Mouse (Mus musculus) inflammation-experienced regulatory T-cells, adult 6 months (primary cell): ENCODE results near the gene BC005537. TPM values are rescaled to one million over a fixed set of nuclear protein-coding genes. Genes with fewer than 3 reads are reported as not detected.
"Not testable (repeated sequence)": the region's sequence is repeated elsewhere in the genome, so short reads cannot be mapped to it uniquely, and the experiment has no call there.

Source experiments
- ATAC-seq: one replicate; pipeline ENCODE4 v1.8.0; 2017
- polyA plus RNA-seq, 3 experiments: library from polyadenylated mRNA; unstranded; fragments of 100-300 nt; shearing (Covaris generic); gene quantifications; one replicate each; pipeline ENCODE4 v1.2.1; 2017

BC005537 gene
- polyA plus RNA-seq, 3 experiments from 2014 or later = 40.8 to 54.9 (median 47.8) TPM

DNA sequence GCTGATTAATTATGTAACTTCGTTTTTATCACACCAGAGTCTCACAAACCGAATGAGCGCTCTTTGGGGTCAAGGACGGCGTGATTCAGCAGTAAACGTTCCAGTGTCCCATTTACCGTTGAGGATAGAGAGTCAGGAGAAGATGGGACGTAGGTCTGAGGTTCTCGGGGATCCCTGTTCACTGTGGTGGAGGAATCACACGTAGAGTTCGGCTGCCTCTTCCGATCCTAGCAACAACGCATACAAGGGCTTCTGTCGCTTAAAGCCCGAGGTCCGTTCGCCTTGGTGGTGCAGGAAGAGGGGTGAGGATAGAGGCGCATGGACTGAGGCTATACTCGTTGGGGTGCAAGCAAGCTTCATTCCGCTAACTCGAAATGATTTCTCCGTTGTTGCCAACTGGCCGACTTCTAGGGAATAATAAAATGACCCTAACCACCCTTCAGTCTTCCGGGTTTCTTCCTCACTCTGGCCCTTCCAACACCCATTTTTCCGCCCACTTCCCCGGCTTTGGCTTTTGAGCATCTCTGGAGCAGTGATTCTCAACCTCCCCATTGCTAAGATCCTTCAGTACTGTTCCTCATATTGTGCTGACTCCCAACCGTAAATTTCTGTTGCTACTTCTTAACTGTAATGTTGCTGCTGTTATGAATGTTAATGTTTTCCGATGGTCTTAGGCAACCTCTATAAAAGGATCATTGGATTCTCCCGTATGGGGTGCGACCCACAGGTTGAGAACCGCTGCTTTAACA, 1.4 kb upstream of the BC005537 start:
- no peak for ATAC-seq

DNA sequence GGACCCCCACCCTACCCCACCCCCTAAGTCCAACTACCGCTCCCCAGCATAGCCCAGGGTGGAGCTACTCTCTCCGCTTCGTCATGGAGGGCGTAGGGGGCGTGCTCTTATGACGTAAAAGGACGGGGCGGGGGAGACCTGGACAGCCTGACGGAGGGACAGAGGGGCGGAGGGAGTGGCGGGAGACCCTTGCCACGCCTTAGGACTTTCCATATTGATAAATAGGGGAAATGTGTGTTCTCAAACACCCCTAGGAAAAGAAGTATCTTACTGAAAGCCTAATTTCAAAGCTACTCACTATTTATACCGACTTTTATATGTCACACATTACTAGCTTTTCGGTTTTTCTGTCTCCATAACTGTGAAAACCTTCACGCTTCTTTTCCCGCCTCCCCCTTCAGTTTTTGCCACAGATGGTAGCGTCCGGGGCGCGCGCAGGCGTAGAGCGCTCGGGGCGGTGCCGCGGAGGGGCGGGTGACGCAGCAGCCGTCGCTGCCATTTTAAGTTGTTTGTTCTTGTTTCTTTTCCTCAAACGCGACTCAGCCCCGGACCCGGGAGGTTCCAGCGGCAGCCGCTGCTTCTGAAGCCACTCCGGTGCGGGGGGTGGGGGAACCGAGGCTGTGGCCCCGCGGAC, 666 bp upstream of the BC005537 start:
- ATAC-seq = peak; percentile 89

DNA sequence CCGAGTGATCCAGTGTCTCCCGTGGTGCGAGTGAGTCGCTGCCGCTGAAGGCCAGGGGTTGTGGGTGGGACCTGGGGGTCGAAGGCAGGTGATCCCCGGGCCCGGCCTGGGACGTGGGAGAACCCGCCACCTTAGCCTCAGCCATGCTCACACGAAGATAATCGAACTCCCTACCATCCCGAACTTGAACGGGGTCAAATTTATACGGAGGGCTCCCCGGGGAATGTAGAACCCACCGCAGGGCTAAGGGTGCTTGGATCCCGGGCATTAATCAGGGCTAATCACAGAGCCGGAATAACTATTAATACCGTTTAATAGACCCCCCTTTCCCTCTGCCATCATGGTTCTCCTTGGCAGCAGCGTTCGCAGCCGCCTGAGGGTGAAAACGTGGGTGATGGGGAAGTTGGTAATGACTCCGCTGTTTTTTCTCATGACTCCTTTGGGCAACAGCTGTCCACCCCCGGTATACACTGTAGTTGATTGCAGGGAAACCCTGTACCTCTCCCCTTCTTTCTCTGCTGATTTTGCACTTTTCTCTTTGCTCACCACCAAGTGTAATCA, 754 bp downstream of the BC005537 start:
- no peak for ATAC-seq

DNA sequence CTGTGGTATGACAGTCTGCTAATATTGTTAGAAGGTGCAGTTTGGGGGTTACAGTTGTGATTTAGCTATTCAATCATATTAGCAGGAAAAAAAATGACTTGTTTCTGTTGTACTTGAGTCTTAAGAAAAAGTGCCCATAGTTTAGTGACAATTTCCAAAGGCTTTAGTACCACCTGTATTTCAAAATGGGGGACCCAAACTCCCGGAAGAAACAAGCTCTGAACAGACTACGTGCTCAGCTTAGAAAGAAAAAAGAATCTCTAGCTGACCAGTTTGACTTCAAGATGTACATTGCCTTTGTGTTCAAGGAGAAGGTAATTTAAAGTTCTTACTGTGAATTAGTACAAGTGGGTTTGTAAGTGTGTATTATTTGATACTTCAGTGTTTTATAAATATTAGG, 1.7 kb downstream of the BC005537 start:
- ATAC-seq = no peak

DNA sequence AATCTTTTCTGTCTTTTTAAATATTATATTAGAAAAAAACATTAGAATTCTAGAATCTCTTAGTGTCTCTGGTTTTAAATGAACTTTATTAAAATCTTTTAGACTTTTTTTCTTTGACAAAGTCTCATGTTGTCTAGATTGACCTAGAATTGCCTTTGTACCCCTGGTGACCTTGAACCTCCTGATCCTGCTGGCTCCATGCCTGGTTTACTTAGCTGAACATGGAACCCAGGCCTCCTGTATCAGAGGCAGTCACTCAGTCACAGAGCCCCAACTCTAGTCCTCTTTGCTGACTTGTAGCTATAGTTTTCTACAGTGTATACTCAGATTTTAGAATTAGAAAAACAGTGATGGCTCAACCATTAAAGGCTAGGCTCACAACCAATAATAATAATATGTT, 4.6 kb downstream of the BC005537 start:
- no peak for ATAC-seq

DNA sequence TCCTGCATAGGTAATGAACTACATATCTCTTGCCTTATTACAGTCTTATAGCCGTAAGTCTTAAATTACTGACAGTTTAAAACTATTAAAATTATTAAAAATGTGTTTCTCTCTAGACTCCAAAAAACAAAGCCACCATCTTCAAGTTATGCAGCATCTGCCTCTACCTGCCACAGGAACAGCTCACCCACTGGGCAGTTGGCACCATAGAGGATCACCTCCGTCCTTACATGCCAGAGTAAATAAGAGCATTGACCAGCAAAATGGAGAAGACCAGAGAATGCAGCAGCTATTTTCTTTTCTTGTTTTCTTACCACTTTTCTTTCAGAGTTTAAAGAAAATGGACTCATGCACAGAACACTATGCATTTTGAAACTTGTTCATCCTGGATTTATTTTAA, 11.1 kb downstream of the BC005537 start:
- no peak for ATAC-seq

DNA sequence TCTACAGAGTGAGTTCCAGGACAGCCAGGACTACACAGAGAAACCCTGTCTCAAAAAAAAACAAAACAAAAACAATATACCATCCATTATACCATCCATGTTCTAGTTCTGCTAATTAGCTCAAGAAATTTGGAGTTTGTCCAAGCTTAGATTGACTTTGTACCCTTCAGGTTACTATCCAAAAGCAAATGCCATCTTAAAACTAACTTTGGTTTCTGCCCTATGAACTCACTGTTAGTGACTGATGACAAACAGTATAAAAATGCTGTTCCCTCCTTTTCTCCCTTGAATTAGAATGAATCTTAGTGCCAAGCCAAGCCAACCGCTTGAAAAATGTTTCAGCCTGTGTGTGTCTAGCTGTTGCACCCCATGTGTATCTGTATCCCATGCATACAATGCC, 13.2 kb downstream of the BC005537 start:
- ATAC-seq = no peak

DNA sequence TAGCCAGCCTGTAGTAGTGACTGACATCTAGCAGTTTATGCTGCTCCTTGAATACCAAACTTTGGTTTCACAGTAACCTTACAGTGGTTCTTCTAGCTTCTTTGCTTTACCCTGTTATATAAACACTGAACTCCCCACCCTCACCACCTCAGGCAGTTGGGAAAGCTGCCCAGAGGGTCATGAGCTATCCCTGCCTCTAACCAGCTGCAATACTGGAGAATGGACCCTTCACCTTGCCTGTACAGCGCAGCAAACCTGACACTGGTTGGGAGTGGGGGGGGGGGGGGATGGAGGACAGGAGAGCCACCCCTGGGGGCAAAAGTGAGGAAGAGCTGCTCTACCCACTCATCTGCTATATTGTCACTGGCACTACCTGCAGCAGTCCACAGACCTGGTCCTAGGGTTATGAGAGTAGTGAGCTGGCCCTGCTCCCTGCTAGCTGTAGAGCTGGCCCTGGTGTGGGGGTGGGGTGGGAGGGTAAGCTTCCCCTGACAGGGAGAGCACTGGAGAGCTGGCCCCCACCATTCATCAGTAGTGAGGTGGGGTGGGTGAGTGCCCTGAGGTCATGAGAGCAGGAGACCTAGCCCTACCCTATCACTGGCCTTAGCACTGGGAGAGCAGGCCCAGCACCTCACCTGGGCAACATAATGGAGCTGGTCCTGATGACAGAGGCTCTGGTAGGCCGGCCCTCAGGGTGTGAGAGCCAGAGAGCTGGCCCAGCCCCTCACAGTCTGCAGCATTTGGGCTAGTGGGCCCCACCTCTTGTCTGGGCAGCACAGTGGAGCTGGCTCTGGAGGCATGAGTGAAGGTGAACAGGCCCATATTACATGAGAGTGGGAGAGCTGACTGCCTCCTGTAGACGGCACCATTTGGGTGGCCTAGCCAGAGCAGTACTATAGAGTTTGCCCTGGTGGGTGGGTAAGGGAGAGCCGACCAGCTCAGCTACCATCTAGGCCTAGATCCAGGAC, 15.0 kb downstream of the BC005537 start:
- ATAC-seq = no peak

DNA sequence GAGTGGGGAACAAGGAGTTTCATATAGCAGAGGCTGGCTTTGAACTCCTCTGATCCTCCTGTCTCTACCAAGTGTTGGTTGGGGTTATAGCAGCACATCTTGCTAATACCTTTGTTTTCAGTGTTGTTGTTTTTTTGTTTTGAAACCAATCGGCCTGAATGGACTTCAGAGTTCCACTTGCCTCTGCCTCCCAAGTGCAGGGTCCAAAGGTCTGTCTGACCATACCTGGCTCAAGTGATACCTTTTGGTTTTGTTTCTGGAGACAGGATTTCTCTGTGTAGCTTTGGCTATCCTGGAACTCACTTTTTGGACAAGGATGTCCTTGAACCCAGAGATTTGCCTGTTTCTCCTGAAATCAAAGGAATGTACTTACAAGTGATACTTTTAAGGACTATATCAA, 18.5 kb downstream of the BC005537 start:
- no peak for ATAC-seq

DNA sequence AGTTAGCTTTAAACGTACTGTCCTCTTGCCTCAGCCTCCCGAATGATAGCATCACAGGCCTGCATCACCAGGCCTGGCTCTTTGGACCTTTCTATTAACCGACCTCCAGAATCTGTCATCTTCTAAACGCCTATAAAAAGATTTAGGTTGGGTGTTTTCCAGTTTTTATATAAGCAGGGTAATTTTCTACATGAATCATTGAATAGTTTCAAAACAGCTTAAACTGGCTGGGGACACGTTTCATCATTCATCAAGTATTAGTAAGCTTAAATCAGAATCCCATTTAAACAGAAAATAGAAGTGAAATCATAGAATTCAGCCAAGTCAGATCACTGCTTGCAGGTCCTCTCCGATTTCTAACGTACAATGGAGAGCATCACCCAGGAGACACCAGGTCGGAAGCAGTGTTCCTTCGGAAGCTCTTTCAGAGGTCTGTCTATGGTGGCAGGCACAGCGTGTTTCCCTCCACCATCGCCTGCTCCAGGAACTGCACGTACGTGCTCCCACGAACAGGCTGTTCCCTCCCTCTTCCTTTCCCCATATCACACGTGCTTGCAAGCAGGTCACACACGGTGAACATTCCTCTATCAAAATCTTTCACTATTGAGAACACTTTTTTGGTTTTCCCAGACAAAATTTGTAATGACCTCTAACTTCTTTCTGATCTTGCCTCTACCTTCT, 21.3 kb downstream of the BC005537 start:
- ATAC-seq = no peak

DNA sequence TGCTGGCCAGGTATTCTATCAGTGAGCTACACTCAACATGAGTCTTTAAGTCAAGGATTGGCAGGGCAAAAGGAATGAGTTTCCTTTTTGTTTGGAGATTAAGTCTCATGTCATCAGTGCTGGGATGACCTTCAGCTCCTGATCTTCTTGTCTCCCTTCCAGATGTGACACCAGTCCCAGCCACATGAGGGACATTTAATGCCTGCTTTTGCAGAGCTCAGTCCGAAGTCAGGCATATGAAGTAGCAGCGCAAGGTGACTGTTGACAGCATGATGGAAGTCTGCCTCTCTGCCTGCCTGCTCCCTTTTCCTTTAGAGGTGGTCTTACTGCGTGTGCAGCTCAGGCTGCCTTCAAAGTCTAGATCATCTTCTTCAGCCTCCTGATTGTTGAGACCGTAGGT, 23.2 kb downstream of the BC005537 start:
- no peak for ATAC-seq

DNA sequence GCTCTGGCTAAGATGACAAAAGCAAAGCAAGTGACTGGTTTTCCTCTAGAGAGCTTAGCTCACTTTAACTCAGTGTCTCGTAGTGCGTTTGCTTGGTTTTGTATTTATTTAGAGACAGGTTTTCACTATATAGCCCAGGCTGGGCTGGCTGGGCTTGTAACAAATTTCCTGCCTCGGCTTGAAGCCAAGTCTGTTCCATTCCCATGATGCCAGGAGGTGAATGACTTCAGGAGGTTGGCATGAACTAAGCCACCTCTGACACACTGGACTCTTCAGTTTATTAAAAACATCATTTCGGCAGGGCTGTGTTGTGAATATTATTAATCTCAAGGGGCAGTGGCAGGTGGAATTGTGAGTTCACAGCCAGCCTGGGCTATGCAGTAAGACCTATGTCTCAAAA, 24.1 kb downstream of the BC005537 start:
- ATAC-seq = no peak

DNA sequence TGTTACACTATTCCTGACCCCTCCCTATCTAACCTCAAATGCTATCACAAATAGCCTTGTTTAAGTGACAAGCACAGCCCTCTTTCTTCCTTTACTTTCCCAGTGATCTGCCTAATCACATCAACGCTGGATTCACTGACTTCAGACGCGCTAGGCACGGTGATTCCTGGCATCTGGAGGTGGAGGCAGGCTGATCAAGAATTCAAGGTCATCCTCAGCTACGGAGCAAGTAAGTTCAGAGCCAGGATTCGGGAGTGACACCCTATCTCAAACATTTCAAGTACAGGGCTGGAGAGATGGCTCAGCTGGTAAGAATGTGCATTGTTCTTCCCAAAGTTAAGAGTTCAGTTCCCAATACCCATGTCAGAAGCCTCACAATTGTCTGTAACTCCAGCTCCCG, 24.7 kb downstream of the BC005537 start:
- no peak for ATAC-seq

DNA sequence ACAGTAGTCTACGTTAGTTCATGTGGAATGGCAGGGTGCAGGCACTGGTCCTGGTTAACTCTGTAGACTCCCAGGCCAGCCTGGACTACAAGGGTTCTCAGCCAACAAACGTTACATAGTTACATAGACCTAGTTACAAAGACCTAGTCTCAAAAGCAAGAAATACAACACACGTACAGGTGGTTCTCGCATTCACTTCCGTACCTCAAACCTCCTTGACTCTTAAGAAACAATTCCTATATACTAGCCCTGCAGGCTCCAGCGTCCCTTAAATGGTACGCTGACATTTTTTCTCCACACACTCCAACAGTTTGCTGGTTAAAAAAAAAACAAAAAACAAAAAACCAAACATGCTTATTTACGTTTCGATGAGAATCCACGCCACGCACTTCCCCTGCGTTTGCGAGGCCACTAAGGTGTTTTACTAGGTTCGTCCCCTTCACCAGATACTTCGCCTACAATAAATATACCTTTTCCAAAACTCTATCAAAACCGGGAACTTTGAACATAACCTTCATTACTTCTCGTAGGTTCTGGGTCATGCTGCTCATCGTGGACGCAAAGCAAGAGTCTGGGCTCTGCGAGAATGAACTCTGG, 29.4 kb downstream of the BC005537 start:
- ATAC-seq = peak; percentile 18

DNA sequence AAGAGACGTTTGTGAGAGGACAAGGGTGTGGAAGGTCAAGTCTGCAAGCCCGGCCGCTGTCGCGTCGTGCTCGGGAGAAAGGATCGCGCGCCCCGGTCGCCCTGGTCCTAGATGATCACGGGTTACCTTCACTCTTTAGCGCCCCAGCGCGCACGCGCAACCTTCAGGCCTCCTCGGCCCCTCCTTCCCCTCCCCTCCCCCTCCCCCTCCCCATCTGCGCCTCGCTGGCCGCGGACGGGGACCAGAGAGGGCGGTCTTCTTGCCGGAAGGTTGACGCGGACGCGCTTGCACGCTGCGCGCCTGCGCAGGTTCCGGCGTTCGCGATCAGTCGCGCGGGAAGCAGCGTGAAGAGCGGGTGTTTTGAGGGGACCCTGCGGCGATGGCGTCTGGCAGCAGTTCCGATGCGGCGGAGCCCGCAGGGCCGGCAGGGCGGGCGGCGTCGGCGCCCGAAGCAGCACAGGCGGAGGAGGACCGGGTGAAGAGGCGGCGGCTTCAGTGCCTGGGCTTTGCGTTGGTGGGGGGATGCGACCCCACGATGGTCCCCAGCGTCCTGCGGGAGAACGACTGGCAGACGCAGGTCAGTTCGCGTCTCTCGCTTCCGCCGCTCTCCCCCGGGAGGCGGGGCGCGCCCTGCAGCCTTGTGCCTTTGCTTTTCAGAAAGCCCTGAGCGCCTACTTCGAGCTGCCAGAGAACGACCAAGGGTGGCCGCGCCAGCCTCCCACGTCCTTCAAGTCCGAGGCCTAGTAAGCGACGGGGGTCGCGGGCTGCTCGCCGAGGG, 30.1 kb downstream of the BC005537 start, which contains the start of the genes Acot13 and Tdp2:
Gene Acot13 (minus strand): TSS at position 188 of the 778 bp plus-strand sequence.
Gene Tdp2 (plus strand): TSS at position 327 of the 778 bp plus-strand sequence.
- ATAC-seq = peak; percentile 91

DNA sequence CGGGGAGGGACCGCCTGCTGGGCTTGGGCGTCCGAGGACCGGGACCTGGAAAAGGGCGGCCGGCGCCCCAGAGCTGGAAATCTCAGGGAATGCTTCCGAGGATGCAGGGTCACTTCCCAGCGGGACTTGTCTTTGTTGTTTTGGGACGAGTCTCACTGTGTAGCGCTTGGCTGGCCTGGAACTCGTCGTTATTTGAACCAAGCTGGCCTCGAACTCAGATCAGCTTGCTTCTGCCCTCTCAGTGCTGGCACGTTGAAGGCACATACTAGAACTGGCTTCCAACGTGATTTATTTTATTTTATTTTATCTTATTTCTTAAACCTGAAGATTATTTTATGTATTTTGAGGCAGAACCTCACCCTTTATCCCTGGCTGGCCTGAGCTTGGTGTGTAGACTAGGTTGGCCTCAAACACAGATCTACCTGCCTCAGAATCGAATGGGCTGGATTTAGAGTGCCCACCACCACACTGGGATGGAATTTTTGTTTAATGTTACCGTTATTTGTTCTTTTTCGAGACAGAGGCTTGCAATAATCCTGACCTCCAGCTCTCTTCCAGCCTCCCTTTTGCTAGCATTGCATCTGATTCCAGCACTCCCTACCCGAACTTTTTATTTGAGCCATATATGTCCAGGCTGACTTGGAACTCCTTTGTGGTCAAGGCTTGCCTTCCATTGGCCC, 30.8 kb downstream of the BC005537 start:
- no peak for ATAC-seq

DNA sequence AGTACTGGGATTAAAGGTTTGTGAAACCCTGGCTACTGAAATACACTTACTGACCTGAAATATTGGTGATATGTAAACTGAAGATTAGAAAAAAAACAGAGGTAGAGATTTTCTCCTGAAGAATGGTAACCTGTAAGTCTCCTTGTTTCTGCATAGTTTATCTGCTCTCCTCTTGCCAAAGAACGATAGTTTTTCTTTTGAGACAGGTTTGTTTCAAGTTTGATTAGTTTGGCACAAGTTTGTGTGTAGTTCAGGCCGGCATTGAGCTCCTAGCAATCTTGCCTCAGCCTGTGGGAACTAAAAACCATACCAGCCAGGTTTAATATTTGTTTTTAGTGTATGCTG, 31.3 kb downstream of the BC005537 start:
- ATAC-seq = no peak

DNA sequence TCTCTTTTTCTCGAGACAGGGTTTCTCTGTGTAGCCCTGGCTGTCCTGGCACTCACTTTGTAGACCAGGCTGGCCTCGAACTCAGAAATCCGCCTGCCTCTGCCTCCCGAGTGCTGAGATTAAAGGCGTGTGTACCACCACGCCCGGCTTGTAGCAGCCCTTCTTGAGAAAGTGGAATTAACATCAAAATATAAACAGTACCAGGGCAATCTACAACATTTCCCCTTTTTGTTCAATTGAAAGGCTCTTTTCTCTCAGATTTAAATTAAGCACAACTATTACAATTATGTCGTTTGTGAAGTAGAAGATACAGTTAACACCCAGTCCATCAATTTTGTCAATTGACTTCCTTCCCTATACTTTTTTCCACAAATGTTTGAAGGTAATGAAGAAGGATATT, 36.3 kb downstream of the BC005537 start:
- not testable (repeated sequence) for ATAC-seq

DNA sequence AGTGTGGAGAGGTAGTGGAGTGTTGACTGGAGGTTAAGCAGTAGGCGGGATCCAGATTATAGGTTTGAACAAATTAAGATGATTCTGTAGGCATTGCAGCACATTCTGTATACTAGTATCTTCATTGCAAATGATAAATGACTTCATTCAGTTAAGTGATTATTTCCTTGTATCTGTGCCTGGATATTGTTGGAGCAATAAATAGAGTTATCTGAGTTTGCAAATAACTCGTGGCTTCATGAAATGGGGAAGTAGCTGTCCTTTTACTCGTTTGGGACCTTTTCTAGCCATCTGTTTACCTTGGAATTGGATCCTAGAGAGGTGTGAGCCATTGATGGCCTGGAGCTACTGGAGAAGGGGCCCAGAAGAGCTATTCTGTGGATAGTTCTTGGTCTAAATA, 38.4 kb downstream of the BC005537 start:
- no peak for ATAC-seq

DNA sequence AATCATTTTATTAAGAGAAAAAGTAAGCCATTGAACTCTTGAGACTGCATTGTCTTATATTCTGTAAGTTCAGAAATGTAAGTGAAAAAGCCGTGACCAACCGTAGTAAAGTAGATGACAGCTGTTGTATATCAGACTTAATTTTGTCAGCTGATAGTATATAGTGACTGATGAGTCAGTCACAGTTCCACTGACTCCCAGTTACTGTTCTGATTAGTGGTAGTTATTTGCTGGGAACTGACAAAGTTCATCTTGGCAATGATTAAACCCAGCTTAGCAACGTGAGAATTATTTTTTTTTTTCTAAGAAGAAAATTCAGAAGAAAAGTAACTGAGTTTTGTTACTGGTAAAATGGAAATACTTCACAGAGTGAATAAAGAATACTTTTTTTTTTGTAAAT, 40.2 kb downstream of the BC005537 start:
- ATAC-seq = no peak
